Mouse (Mus musculus) forebrain, embryonic 11.5 days (tissue): ENCODE measurements around the gene Pik3r1. TPM values are rescaled to one million over a fixed set of nuclear protein-coding genes. Genes with fewer than 3 reads are reported as not detected.
A peak's percentile ranks its signal among the peaks of the same experiment; 100 is the strongest.

Experiments
- ATAC-seq: fragments of 200-750 bp; cut with Nextera tagmentation; replicated peaks from 2 replicates; pipeline ENCODE4 v1.8.0; 2017; ENCODE audit warnings: moderate TSS enrichment; ENCODE audit not compliant: low FRiP score
- DNase-seq: peaks from one replicate; pipeline ENCODE4 v3.0.0-alpha.2; 2017; ENCODE audit warnings: low spot score
- H3K27ac ChIP-seq: fragments of 300-500 bp; sonication (generic); 2 replicates; pipeline ENCODE4 v1.5.1; 2014; ENCODE audit warnings: low read depth, low read length
- H3K27me3 ChIP-seq: fragments of 300-500 bp; sonication (generic); 2 replicates; pipeline ENCODE4 v1.6.1; 2014; ENCODE audit warnings: mild to moderate bottlenecking, low read length, mixed read lengths; ENCODE audit not compliant: control insufficient read depth, insufficient read depth
- H3K36me3 ChIP-seq: fragments of 300-500 bp; sonication (generic); 2 replicates; pipeline ENCODE4 v1.6.1; 2014; ENCODE audit warnings: mild to moderate bottlenecking, low read length, moderate library complexity, mixed read lengths; ENCODE audit not compliant: control insufficient read depth, insufficient read depth
- H3K4me1 ChIP-seq: fragments of 300-500 bp; sonication (generic); replicated peaks from 2 replicates; pipeline ENCODE4 v1.6.1; 2014; ENCODE audit warnings: low read length, mixed read lengths; ENCODE audit not compliant: control insufficient read depth, insufficient read depth
- H3K4me2 ChIP-seq: fragments of 300-500 bp; sonication (generic); 2 replicates; pipeline ENCODE4 v1.6.1; 2014; ENCODE audit warnings: low read depth, mild to moderate bottlenecking, low read length, moderate library complexity, mixed read lengths; ENCODE audit not compliant: severe bottlenecking
- H3K4me3 ChIP-seq: fragments of 300-500 bp; sonication (generic); 2 replicates; pipeline ENCODE4 v1.5.1; 2014; ENCODE audit warnings: low read depth, low read length
- H3K9ac ChIP-seq: fragments of 300-500 bp; sonication (generic); 2 replicates; pipeline ENCODE4 v1.6.1; 2014; ENCODE audit warnings: low read length
- H3K9me3 ChIP-seq: fragments of 300-500 bp; sonication (generic); 2 replicates; pipeline ENCODE4 v1.6.1; 2016; ENCODE audit warnings: low read length, mixed read lengths; ENCODE audit not compliant: control insufficient read depth
- WGBS: fragments of 180-500 bp; shearing (Covaris S2); extraction: QIAGEN DNeasy Blood & Tissue Kit; methylation state at CpG from one replicate; pipeline ENCODE4 v1.1.7; 2014; 5-methylcytosine and 5-hydroxymethylcytosine counted together
- polyA plus RNA-seq: library from polyadenylated mRNA; unstranded; fragments of >200 nt; fragmentation: Nextera tagmentation; extraction: Ambion mirVana; gene quantifications from 2 replicates; pipeline ENCODE4 v1.2.1, GENCODE M21; 2014

Gene Pik3r1
- polyA plus RNA-seq, 1 experiment from 2014 or later: 18.3 TPM

- ATAC-seq (no peak), DNase-seq (no peak)
- Histone ChIP-seq H3K27me3 (no peaks in the 10 kb centered on the region), H3K27ac (no peak overlapping the region), H3K36me3 (no peaks in the 10 kb centered on the region), H3K4me1 (no peaks in the 10 kb centered on the region), H3K9ac (no peak overlapping the region), H3K4me3 (no peak overlapping the region), H3K9me3 (no peaks in the 10 kb centered on the region), H3K4me2 (no peak overlapping the region)
- 82% methylated on average over 3 of the region's 3 CpGs for WGBS
Measured at GRCm38 (mm10) chr13:101777851-101778250, 9.8 kb upstream of the Pik3r1 start.

GRCm38 (mm10) chr13:101771071-101771470 lies 3.1 kb upstream of the Pik3r1 start:
- Histone ChIP-seq H3K4me1 (0 out of 2 replicates have a peak, but pooled peaks cover under 1% of the 10 kb centered on the region), H3K36me3 (no peaks in the 10 kb centered on the region), H3K4me3 (no peak overlapping the region), H3K9ac (no peak overlapping the region), H3K27ac (no peak overlapping the region), H3K27me3 (no peaks in the 10 kb centered on the region), H3K9me3 (no peaks in the 10 kb centered on the region), H3K4me2 (no peak overlapping the region)
- DNase-seq (no peak), ATAC-seq (no peak)

DNA sequence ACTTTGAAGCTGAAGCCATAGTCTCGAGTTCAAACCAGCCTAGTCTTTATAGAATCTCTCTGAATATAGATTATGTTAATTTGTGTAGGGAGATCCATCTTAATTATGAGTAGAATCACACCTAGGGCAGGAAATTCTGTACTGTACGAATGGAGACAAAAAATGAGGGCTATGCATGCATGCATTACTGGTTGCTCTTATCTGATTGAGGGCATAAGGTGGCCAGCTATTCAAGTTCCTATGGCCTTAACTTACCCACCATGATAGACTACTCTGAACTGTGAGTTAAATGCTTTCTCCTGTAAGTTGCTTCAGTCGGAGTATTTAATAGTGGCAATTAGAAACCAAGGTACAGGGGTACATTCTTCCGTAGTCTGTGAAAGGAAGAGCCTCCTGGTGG lies 1.9 kb upstream of the Pik3r1 start:
- Histone ChIP-seq H3K9me3 (no peaks in the 10 kb centered on the region), H3K4me2 (no peak overlapping the region), H3K4me1 (0 out of 2 replicates have a peak, but pooled peaks cover 5% of the 10 kb centered on the region), H3K4me3 (no peak overlapping the region), H3K36me3 (no peaks in the 10 kb centered on the region), H3K9ac (no peak overlapping the region), H3K27me3 (no peaks in the 10 kb centered on the region), H3K27ac (no peak overlapping the region)
- DNase-seq (no peak), ATAC-seq (no peak)
- 91% methylated on average over 4 of the region's 4 CpGs for WGBS

GRCm38 (mm10) chr13:101768630-101768991 lies 594 bp upstream of the Pik3r1 start:
- Histone ChIP-seq H3K9ac (peak overlapping the region; percentile 67), H3K4me3 (peak overlapping the region; percentile 82), H3K27ac (peak overlapping the region; percentile 37; the same call in 1 of the 2 replicates), H3K4me1 (0 out of 2 replicates have a peak, but pooled peaks cover 5% of the 10 kb centered on the region), H3K4me2 (peak overlapping the region; percentile 79), H3K27me3 (no peaks in the 10 kb centered on the region), H3K9me3 (no peaks in the 10 kb centered on the region), H3K36me3 (no peaks in the 10 kb centered on the region)
- under 1% methylated on average over 17 of the region's 17 CpGs for WGBS
- peak; percentile 8; the same call in 1 of the 2 replicates for ATAC-seq
- no peak for DNase-seq

DNA sequence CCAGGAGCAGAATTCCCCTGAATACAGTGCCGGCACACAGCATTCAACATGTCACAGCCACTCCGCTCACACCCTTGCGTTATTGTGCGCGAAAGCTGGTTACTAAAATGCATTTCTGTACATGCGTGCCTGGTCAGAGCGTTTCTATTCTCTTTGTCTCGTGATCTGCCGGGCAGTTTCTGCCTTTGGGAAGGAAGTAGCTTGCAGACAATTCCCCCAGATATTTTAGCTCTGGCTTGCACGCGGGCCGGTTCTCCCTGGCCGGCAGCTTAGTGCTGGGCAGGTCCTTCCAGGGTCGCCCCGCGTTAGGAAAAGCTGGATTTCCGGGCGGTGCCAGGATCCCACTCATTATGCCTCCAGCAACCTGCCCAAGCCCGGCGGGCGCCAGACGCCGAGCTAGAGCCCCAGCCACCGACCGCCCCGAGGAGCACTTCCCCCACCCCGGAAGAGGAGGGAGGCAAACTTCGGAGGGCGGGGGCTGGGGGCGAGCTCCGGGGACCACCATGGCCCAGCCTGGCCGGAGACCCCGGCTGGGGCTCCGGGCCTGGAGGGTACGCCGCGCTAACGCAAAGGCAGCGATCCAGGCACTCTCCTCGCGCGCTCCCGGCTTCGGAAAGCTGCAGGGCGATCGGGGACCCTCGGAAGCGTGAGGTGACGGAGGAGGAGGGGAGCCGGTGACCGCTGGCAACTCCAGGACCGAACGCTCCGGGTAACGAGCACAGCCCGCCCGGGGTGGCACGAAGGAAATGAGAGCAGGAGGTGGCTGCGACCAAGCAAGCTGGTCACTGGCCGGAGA lies 806 bp downstream of the Pik3r1 start:
- 0 out of 2 replicates have a peak, but pooled peaks cover 5% of the 10 kb centered on the region for H3K4me1 ChIP-seq
- ATAC-seq: peak; percentile 64
- peak overlapping the region; percentile 79 for H3K4me2 ChIP-seq
- peak overlapping the region; percentile 86 for H3K27ac ChIP-seq
- WGBS: under 1% methylated on average over 60 of the region's 60 CpGs
- H3K9ac ChIP-seq: peak overlapping the region; percentile 78
- peak overlapping the region; percentile 82 for H3K4me3 ChIP-seq
- no peaks in the 10 kb centered on the region for H3K9me3 ChIP-seq
- no peaks in the 10 kb centered on the region for H3K27me3 ChIP-seq
- no peaks in the 10 kb centered on the region for H3K36me3 ChIP-seq
- peak; percentile 82 for DNase-seq

DNA sequence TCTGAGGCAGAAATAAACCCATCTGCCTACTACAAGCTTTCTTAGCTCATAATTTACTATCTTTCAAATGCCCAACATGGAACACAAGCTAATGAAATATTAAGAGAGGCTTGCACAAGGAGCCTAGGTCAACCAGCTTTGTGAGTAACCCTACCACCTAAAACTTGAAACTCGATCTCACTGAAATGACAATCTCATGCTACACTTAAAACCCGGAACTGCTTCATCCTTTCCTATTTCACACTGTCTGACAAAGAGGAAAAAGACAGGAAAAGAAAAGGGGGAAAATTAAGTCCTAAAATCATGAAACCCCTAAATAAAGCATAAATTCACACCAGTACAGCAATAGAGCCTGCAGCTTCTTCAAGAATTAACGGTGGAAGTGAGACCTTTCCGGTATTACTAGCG lies 1.4 kb downstream of the Pik3r1 start:
- peaks cover 5% of the 10 kb centered on the region; the same call in 1 of the 2 replicates for H3K4me1 ChIP-seq
- ATAC-seq: no peak

GRCm38 (mm10) chr13:101765976-101766375 lies 2.0 kb downstream of the Pik3r1 start:
- peak overlapping the region; percentile 82 for H3K4me3 ChIP-seq
- DNase-seq: no peak
- peaks cover 5% of the 10 kb centered on the region; the same call in 1 of the 2 replicates for H3K4me1 ChIP-seq
- H3K4me2 ChIP-seq: peak overlapping the region; percentile 79
- no peaks in the 10 kb centered on the region for H3K27me3 ChIP-seq
- H3K27ac ChIP-seq: no peak overlapping the region
- no peaks in the 10 kb centered on the region for H3K9me3 ChIP-seq
- H3K36me3 ChIP-seq: no peaks in the 10 kb centered on the region
- peak overlapping the region; percentile 78; the same call in 1 of the 2 replicates for H3K9ac ChIP-seq
- WGBS: 55% methylated on average over 3 of the region's 3 CpGs
- no peak for ATAC-seq

More for the DNA sequence above, 1.4 kb downstream of the Pik3r1 start:
- no peak for DNase-seq
- WGBS: 2% methylated on average over 5 of the region's 5 CpGs
- Histone ChIP-seq H3K27ac (no peak overlapping the region), H3K4me2 (peak overlapping the region; percentile 79), H3K36me3 (no peaks in the 10 kb centered on the region), H3K4me3 (peak overlapping the region; percentile 82), H3K9me3 (no peaks in the 10 kb centered on the region), H3K9ac (peak overlapping the region; percentile 78), H3K27me3 (no peaks in the 10 kb centered on the region)

GRCm38 (mm10) chr13:101764111-101764510 lies 3.9 kb downstream of the Pik3r1 start:
- H3K9me3 ChIP-seq: no peaks in the 10 kb centered on the region
- H3K9ac ChIP-seq: no peak overlapping the region
- no peaks in the 10 kb centered on the region for H3K27me3 ChIP-seq
- H3K27ac ChIP-seq: no peak overlapping the region
- no peak for DNase-seq
- no peaks in the 10 kb centered on the region for H3K36me3 ChIP-seq
- 69% methylated on average over 5 of the region's 5 CpGs for WGBS
- no peak for ATAC-seq
- H3K4me3 ChIP-seq: no peak overlapping the region
- peaks cover 15% of the 10 kb centered on the region; the same call in 1 of the 2 replicates for H3K4me1 ChIP-seq
- H3K4me2 ChIP-seq: no peak overlapping the region

DNA sequence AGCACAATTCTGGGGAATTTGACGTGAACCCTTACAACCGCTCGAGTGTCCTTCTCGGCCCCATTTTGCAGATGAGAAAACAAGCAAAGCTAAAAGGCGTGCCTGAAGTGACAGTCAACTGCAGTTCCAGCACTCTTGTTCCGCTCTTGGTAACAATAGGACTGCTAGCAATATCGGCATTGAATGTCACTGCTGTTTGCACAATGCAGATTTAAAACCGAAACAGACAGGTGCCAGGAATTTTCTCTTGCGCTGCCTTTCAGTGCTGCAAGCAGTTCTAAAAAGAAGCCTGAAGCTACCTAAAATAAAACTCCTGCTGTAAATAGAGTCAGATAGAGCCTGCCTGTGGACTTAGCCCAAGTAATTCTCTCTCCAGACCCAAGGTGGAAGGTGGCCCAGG lies 4.3 kb downstream of the Pik3r1 start:
- Histone ChIP-seq H3K27ac (no peak overlapping the region), H3K4me1 (peaks cover 16% of the 10 kb centered on the region), H3K36me3 (no peaks in the 10 kb centered on the region), H3K4me2 (no peak overlapping the region), H3K9ac (no peak overlapping the region), H3K27me3 (no peaks in the 10 kb centered on the region), H3K9me3 (no peaks in the 10 kb centered on the region), H3K4me3 (no peak overlapping the region)
- no peak for ATAC-seq
- DNase-seq: no peak
- WGBS: 88% methylated on average over 9 of the region's 9 CpGs
